Mouse (Mus musculus): Measurements from ENCODE around the gene Ano1. TPM values are rescaled to one million over a fixed set of nuclear protein-coding genes. Genes with fewer than 3 reads are reported as not detected.
A peak's percentile ranks its signal among the peaks of the same experiment; 100 is the strongest.

Ano1 gene
- polyA plus RNA-seq, 2 experiments: 1.4 to 1.5 TPM

- H3K4me1 ChIP-seq (replicated peaks; ENCODE audit: control insufficient read depth in 2 of 2, insufficient read depth in 2 of 2, low read length in 1 of 2): peaks cover 67 to 83% of the 10 kb centered on the region in 2 experiments
- peak in 1 of 3 experiments; percentile 24 for DNase-seq (ENCODE audit: low read depth in 3 of 3, low spot score in 3 of 3)
- no peak overlapping the region for H3K4me3 ChIP-seq (ENCODE audit: insufficient read depth in 1 of 2, low read depth in 2 of 2, low read length in 2 of 2)
- ATAC-seq (ENCODE audit: insufficient read depth): peak; percentile 2; the same call in 1 of the 2 replicates
- WGBS (ENCODE audit: insufficient replicate concordance): 24% methylated on average over 4 of the region's 4 CpGs
- TF ChIP-seq EP300 (IDR thresholded peaks at IDR 0.05; ENCODE audit: low read depth): no peak
- no peak; the same call in 1 of the 2 replicates for TF ChIP-seq CTCF (IDR thresholded peaks at IDR 0.05; ENCODE audit: low read depth)
- no peaks in the 10 kb centered on the region for H3K36me3 ChIP-seq (replicated peaks; ENCODE audit: control insufficient read depth, insufficient read depth, low read depth)
- peak overlapping the region; percentile 98 for H3K27ac ChIP-seq
- H3K4me2 ChIP-seq (ENCODE audit: low read depth): peak overlapping the region; percentile 74
- no peaks in the 10 kb centered on the region for H3K27me3 ChIP-seq (ENCODE audit: control insufficient read depth, insufficient read depth, low read length)
- peak overlapping the region; percentile 57 for H3K9ac ChIP-seq (replicated peaks)
- no peaks in the 10 kb centered on the region for H3K9me3 ChIP-seq (ENCODE audit: control insufficient read depth, low read length)
Observed at GRCm38 (mm10) chr7:144784176-144784575, 32.4 kb upstream of the Ano1 start.

- DNase-seq (ENCODE audit: low read depth in 3 of 3, low spot score in 3 of 3) (no peak), ATAC-seq (ENCODE audit: insufficient read depth) (no peak)
- TF ChIP-seq CTCF (IDR thresholded peaks at IDR 0.05; ENCODE audit: low read depth) (no peak), EP300 (IDR thresholded peaks at IDR 0.05; ENCODE audit: low read depth) (no peak)
- Histone ChIP-seq H3K36me3 (replicated peaks; ENCODE audit: control insufficient read depth, insufficient read depth, low read depth) (no peaks in the 10 kb centered on the region), H3K4me3 (ENCODE audit: insufficient read depth in 1 of 2, low read depth in 2 of 2, low read length in 2 of 2) (no peak overlapping the region), H3K27me3 (ENCODE audit: control insufficient read depth, insufficient read depth, low read length) (no peaks in the 10 kb centered on the region), H3K9me3 (ENCODE audit: control insufficient read depth, low read length) (no peaks in the 10 kb centered on the region), H3K4me2 (ENCODE audit: low read depth) (0 out of 2 replicates have a peak overlapping the region, but pooled peaks have one; percentile 0), H3K4me1 (replicated peaks; ENCODE audit: control insufficient read depth in 2 of 2, insufficient read depth in 2 of 2, low read length in 1 of 2) (peaks cover 50 to 65% of the 10 kb centered on the region in 2 experiments), H3K9ac (replicated peaks) (peak overlapping the region; percentile 42), H3K27ac (peak overlapping the region; percentile 98)
- 37% methylated on average over 1 of the region's 1 CpGs for WGBS (ENCODE audit: insufficient replicate concordance)
Observed at GRCm38 (mm10) chr7:144782402-144782801, 30.6 kb upstream of the Ano1 start.

GRCm38 (mm10) chr7:144781337-144781736 lies 29.6 kb upstream of the Ano1 start:
- Histone ChIP-seq H3K4me2 (ENCODE audit: low read depth) (no peak overlapping the region), H3K9me3 (ENCODE audit: control insufficient read depth, low read length) (no peaks in the 10 kb centered on the region), H3K27me3 (ENCODE audit: control insufficient read depth, insufficient read depth, low read length) (no peaks in the 10 kb centered on the region), H3K4me3 (ENCODE audit: insufficient read depth in 1 of 2, low read depth in 2 of 2, low read length in 2 of 2) (no peak overlapping the region), H3K9ac (replicated peaks) (no peak overlapping the region), H3K4me1 (replicated peaks; ENCODE audit: control insufficient read depth in 2 of 2, insufficient read depth in 2 of 2, low read length in 1 of 2) (peaks cover 45 to 56% of the 10 kb centered on the region in 2 experiments), H3K36me3 (replicated peaks; ENCODE audit: control insufficient read depth, insufficient read depth, low read depth) (no peaks in the 10 kb centered on the region), H3K27ac (no peak overlapping the region)
- DNase-seq (ENCODE audit: low read depth in 3 of 3, low spot score in 3 of 3) (peak in 1 of 3 experiments; percentile 36), ATAC-seq (ENCODE audit: insufficient read depth) (no peak)
- TF ChIP-seq EP300 (IDR thresholded peaks at IDR 0.05; ENCODE audit: low read depth) (no peak), CTCF (IDR thresholded peaks at IDR 0.05; ENCODE audit: low read depth) (peak; percentile 94)
- 68% methylated on average over 5 of the region's 5 CpGs for WGBS (ENCODE audit: insufficient replicate concordance)

GRCm38 (mm10) chr7:144780190-144780589 lies 28.4 kb upstream of the Ano1 start:
- WGBS (ENCODE audit: insufficient replicate concordance): 25% methylated on average over 8 of the region's 8 CpGs

GRCm38 (mm10) chr7:144779691-144780090 lies 27.9 kb upstream of the Ano1 start:
- no peak for TF ChIP-seq EP300 (IDR thresholded peaks at IDR 0.05; ENCODE audit: low read depth)
- no peak for TF ChIP-seq CTCF (IDR thresholded peaks at IDR 0.05; ENCODE audit: low read depth)
- no peaks in the 10 kb centered on the region for H3K36me3 ChIP-seq (replicated peaks; ENCODE audit: control insufficient read depth, insufficient read depth, low read depth)
- ATAC-seq (ENCODE audit: insufficient read depth) (no peak), DNase-seq (ENCODE audit: low read depth in 3 of 3, low spot score in 3 of 3) (no peak)
- H3K27me3 ChIP-seq (ENCODE audit: control insufficient read depth, insufficient read depth, low read length): no peaks in the 10 kb centered on the region; the same call in 1 of the 2 replicates
- no peak overlapping the region for H3K27ac ChIP-seq
- no peak overlapping the region for H3K4me3 ChIP-seq (ENCODE audit: insufficient read depth in 1 of 2, low read depth in 2 of 2, low read length in 2 of 2)
- H3K9me3 ChIP-seq (ENCODE audit: control insufficient read depth, low read length): no peaks in the 10 kb centered on the region
- H3K4me2 ChIP-seq (ENCODE audit: low read depth): no peak overlapping the region
- no peak overlapping the region for H3K9ac ChIP-seq (replicated peaks)
- peaks cover 28 to 39% of the 10 kb centered on the region in 2 experiments for H3K4me1 ChIP-seq (replicated peaks; ENCODE audit: control insufficient read depth in 2 of 2, insufficient read depth in 2 of 2, low read length in 1 of 2)
- WGBS (ENCODE audit: insufficient replicate concordance): 30% methylated on average over 2 of the region's 2 CpGs

More at GRCm38 (mm10) chr7:144780190-144780589, 28.4 kb upstream of the Ano1 start:
- no peak for DNase-seq (ENCODE audit: low read depth in 3 of 3, low spot score in 3 of 3)
- Histone ChIP-seq H3K27ac (no peak overlapping the region), H3K9ac (replicated peaks) (no peak overlapping the region), H3K9me3 (ENCODE audit: control insufficient read depth, low read length) (no peaks in the 10 kb centered on the region), H3K4me2 (ENCODE audit: low read depth) (no peak overlapping the region), H3K4me3 (ENCODE audit: insufficient read depth in 1 of 2, low read depth in 2 of 2, low read length in 2 of 2) (no peak overlapping the region), H3K4me1 (replicated peaks; ENCODE audit: control insufficient read depth in 2 of 2, insufficient read depth in 2 of 2, low read length in 1 of 2) (peaks cover 33 to 44% of the 10 kb centered on the region in 2 experiments), H3K27me3 (ENCODE audit: control insufficient read depth, insufficient read depth, low read length) (no peaks in the 10 kb centered on the region; the same call in 1 of the 2 replicates), H3K36me3 (replicated peaks; ENCODE audit: control insufficient read depth, insufficient read depth, low read depth) (no peaks in the 10 kb centered on the region)
- no peak for ATAC-seq (ENCODE audit: insufficient read depth)
- TF ChIP-seq CTCF (IDR thresholded peaks at IDR 0.05; ENCODE audit: low read depth) (no peak), EP300 (IDR thresholded peaks at IDR 0.05; ENCODE audit: low read depth) (no peak)

Data from liver, embryonic 14.5 days (tissue).